Mouse (Mus musculus) small intestine, adult 2 months (tissue): ENCODE results near the gene Cdk6. TPM values are rescaled to one million over a fixed set of nuclear protein-coding genes. Genes with fewer than 3 reads are reported as not detected.

Experiments
- H3K27ac ChIP-seq: fragments of 200-500 bp; 2 replicates; pipeline ENCODE4 v1.5.1; 2012; ENCODE audit warnings: low read depth, low read length, control low read depth, inconsistent platforms; ENCODE audit not compliant: insufficient read depth
- H3K27me3 ChIP-seq: fragments of 200-500 bp; 2 replicates; pipeline ENCODE4 v1.6.1; 2012; ENCODE audit warnings: mild to moderate bottlenecking, moderate library complexity, low read length, inconsistent platforms; ENCODE audit not compliant: control insufficient read depth, insufficient read depth
- H3K36me3 ChIP-seq: fragments of 200-500 bp; 2 replicates; pipeline ENCODE4 v1.6.1; 2012; ENCODE audit warnings: mild to moderate bottlenecking, low read length, control low read depth, inconsistent platforms; ENCODE audit not compliant: control insufficient read depth, insufficient read depth
- H3K4me1 ChIP-seq: fragments of 200-500 bp; 2 replicates; pipeline ENCODE4 v1.6.1; 2012; ENCODE audit warnings: low read length, inconsistent platforms, mixed read lengths; ENCODE audit not compliant: control insufficient read depth, insufficient read depth, insufficient read length
- H3K4me3 ChIP-seq: fragments of 200-500 bp; 2 replicates; pipeline ENCODE4 v1.5.1; 2012; ENCODE audit warnings: low read depth, mild to moderate bottlenecking, control low read depth, inconsistent platforms, low read length, moderate library complexity
- CTCF ChIP-seq: fragments of 200-500 bp; IDR thresholded peaks from 2 replicates; pipeline ENCODE4 v1.5.1; 2012; ENCODE audit warnings: low read depth, mild to moderate bottlenecking, control low read depth, inconsistent platforms, low read length, moderate library complexity, mixed read lengths; ENCODE audit not compliant: insufficient replicate concordance, insufficient read length; ENCODE audit errors: extremely low read depth
- POLR2A ChIP-seq: fragments of 200-500 bp; IDR thresholded peaks from 2 replicates; pipeline ENCODE4 v1.6.1; 2012; ENCODE audit warnings: low read depth, mild to moderate bottlenecking, control low read depth, inconsistent platforms, low read length, moderate library complexity
- WGBS: fragments of 180-500 bp; shearing (Covaris S2); methylation state at CpG from one replicate; pipeline ENCODE4 v1.1.7; 2018; 5-methylcytosine and 5-hydroxymethylcytosine counted together
- polyA plus RNA-seq: library from polyadenylated mRNA; depleted of rRNA; stranded (reverse); fragments of >200 nt; gene quantifications from 2 replicates; pipeline ENCODE4 v1.2.3, GENCODE M21; 2012

Cdk6 gene
- polyA plus RNA-seq, 1 experiment, result 7.7 TPM

DNA sequence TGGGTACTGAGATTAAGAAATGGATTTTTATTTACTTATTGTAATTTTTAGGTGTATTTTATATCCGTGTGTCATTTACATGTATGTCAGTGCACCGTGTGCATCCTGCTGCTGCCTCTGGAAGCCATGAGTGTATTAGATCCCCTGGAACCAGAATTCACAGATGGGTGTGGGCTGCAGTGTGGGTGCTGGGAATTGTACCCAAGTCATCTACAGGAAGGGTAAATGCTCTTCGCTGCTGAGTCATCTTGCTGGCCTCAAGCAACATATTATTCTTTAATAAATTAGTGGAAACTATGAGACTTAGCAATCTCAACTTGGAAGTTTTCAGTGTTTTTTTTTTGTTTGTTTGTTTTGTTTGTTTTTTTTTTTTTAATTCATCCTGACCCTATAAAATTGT, 11.0 kb downstream of the Cdk6 start:
- no peaks in the 10 kb centered on the region for H3K27me3 ChIP-seq
- no peaks in the 10 kb centered on the region for H3K36me3 ChIP-seq
- 87% methylated on average over 3 of the region's 3 CpGs for WGBS
- no peak overlapping the region for H3K27ac ChIP-seq
- no peak overlapping the region for H3K4me3 ChIP-seq
- no peaks in the 10 kb centered on the region; the same call in 1 of the 2 replicates for H3K4me1 ChIP-seq
- TF ChIP-seq CTCF (no peak), POLR2A (no peak)

DNA sequence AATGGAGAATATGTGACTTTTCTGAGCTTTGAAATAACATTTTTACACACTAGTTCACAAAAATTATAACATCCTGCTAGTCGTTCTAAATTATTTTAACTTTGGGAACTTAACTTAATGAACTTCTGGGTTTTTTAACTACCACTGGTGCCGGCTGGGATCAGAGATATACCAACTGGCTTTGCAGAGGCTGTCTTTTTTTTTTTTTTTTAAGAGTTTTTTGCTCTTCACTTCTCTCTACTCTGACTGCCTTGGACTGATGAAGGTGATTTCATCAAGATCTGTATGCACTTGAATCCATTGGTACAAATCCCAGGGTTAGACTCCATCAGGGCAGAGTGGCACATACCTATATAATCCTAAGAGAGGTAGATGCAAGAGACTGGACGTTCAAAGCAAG, 11.5 kb downstream of the Cdk6 start:
- no peak for TF ChIP-seq CTCF
- no peak for TF ChIP-seq POLR2A
- no peaks in the 10 kb centered on the region for H3K36me3 ChIP-seq
- WGBS, result 78% methylated on average over 3 of the region's 3 CpGs
- H3K4me3 ChIP-seq, result no peak overlapping the region
- no peaks in the 10 kb centered on the region; the same call in 1 of the 2 replicates for H3K4me1 ChIP-seq
- H3K27me3 ChIP-seq, result no peaks in the 10 kb centered on the region
- no peak overlapping the region for H3K27ac ChIP-seq

DNA sequence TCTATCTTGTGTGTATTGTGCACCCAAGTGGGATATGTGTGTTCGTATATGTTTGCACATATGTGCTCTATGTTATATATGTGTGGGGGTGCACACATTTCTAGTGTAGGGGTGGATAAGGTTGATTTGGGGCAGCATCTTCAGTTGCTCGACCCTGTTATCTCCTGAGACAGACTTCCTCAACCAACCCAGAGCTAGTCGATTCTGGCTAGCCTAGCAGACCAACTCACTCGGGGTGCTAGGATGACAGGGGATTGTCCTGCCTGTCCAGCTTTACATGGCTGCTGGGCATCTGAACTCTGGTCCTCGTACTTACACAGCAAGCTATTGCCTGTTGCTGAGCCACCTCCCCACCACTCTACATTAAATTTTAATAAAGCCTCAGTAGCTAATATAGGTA, 13.0 kb downstream of the Cdk6 start:
- Histone ChIP-seq H3K4me1 (no peaks in the 10 kb centered on the region; the same call in 1 of the 2 replicates), H3K27ac (no peak overlapping the region), H3K27me3 (no peaks in the 10 kb centered on the region), H3K4me3 (no peak overlapping the region), H3K36me3 (no peaks in the 10 kb centered on the region)
- WGBS, result 69% methylated on average over 5 of the region's 5 CpGs
- TF ChIP-seq CTCF (no peak), POLR2A (no peak)

DNA sequence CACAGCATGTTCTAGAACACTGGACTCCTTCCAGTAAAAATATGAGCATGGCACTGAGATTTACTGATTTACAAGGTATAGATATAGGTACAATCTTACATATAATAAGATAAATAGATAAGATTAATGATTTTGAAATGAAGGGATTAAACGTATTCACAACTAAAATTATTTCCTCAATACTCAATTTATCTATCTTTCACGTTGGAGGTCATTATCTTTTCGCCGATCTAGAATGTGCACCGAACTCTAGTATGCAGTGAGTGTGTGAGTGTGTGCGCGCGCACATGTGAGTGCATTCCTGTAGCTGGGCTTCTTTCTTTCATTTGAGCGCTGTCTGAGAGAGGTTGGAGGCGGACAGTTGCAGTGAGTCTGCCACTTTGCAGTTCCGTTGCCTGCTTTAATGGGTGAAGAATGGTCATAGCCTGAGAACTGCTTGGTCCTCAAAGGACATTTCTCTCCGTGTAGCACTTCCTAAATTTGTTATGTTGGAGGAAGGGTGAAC, 13.8 kb downstream of the Cdk6 start:
- H3K4me1 ChIP-seq, result no peaks in the 10 kb centered on the region; the same call in 1 of the 2 replicates
- no peak overlapping the region for H3K27ac ChIP-seq
- no peaks in the 10 kb centered on the region for H3K36me3 ChIP-seq
- H3K4me3 ChIP-seq, result no peak overlapping the region
- WGBS, result 77% methylated on average over 12 of the region's 12 CpGs
- TF ChIP-seq CTCF, result no peak
- no peak for TF ChIP-seq POLR2A
- H3K27me3 ChIP-seq, result no peaks in the 10 kb centered on the region

DNA sequence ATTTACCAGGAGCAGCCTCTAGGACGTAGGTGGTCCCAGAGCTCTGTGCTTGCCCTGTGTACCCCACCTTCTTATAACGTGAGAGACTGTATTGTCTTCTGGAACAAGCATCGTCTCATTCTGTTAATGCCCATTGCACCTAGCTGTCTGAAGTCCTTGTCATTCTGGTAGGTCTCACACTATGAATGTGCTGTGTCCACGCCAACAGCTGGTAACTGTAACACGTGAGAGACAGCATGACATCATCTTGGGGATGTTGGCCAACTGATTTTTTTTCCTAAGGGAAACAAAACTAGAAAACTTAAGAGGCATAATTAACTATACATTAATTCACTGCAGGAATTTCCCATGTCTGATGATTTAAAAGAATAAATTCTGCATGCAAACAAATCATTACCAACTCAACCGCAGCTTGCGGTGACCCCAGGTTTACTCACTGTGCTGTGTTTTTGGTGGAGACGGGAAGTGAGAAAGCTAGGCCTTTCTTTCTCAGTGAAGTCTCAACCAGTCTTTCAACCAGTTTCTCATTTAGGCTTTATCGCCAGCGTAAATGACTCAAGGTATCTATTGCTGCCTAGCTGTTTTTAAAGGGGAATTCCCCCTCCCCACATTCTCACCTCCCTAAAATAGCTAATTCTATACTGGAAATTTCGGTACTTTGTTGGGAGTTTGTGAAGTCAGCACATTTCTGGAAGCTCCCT, 14.4 kb downstream of the Cdk6 start:
- WGBS, result 63% methylated on average over 11 of the region's 11 CpGs
- H3K27me3 ChIP-seq, result no peaks in the 10 kb centered on the region
- no peak overlapping the region for H3K4me3 ChIP-seq
- no peaks in the 10 kb centered on the region for H3K36me3 ChIP-seq
- peak overlapping the region; percentile 58; the same call in 1 of the 2 replicates for H3K27ac ChIP-seq
- H3K4me1 ChIP-seq, result no peaks in the 10 kb centered on the region; the same call in 1 of the 2 replicates
- TF ChIP-seq CTCF (no peak), POLR2A (no peak)

DNA sequence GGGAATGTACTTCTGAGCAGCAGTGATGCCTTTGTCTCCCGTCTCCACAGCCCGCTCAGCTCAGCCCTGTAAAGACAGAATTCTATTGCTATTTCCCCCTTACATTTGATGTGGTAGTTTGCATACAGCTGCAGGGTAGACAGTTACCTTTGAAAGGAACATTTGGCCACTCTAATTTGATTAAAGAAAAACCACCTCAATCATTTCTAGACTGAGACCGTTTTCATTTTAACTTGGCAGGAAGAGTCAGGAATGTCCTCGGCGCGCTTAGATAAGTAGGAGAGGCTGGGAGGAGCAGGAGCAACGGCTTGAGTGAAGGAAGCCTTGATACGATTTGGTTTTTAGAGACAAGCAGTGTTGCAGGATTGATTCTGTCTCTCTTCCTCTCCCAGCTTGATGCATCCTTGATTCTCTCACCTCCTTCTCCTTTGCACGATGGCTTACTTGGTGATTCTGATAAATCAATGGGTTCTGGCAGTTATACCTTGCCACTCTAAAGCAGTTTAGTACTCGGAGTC, 15.0 kb downstream of the Cdk6 start:
- H3K27me3 ChIP-seq, result no peaks in the 10 kb centered on the region
- no peaks in the 10 kb centered on the region; the same call in 1 of the 2 replicates for H3K4me1 ChIP-seq
- TF ChIP-seq POLR2A (no peak), CTCF (no peak)
- H3K36me3 ChIP-seq, result no peaks in the 10 kb centered on the region
- 50% methylated on average over 10 of the region's 10 CpGs for WGBS
- H3K4me3 ChIP-seq, result no peak overlapping the region
- H3K27ac ChIP-seq, result peak overlapping the region; percentile 58; the same call in 1 of the 2 replicates

DNA sequence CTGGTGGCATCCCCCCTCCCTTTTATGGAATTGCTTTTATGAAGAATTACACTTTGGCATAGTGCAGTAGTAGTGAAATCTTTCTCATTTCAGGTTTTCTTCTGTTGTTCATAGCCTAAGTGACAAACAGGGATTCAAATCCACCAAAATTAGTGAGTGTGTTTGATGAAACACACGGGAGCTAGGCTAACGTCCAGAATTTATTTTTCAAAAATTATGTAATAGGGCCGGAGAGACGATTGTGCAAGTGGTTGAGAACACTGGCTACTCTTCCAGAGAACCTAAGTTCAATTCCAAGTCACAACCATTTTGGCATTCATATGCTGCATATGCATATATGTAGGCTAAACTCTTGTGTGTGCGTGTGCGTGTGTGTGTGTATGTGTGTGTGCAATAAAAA, 16.2 kb downstream of the Cdk6 start:
- Histone ChIP-seq H3K36me3 (no peaks in the 10 kb centered on the region), H3K27me3 (no peaks in the 10 kb centered on the region), H3K27ac (no peak overlapping the region), H3K4me1 (peaks cover 2% of the 10 kb centered on the region; the same call in 1 of the 2 replicates), H3K4me3 (no peak overlapping the region)
- no peak for TF ChIP-seq POLR2A
- TF ChIP-seq CTCF, result no peak
- WGBS, result 81% methylated on average over 6 of the region's 6 CpGs
